Mouse (Mus musculus) bone marrow macrophage, adult 2 months (primary cell): ENCODE data around the gene Kcnk7. TPM values are rescaled to one million over a fixed set of nuclear protein-coding genes. Genes with fewer than 3 reads are reported as not detected.

Source experiments
- H3K27ac ChIP-seq: 2 replicates; pipeline ENCODE4 v1.5.1; 2012; ENCODE audit warnings: low read depth, low read length; ENCODE audit not compliant: insufficient read depth
- H3K4me1 ChIP-seq: 2 replicates; pipeline ENCODE4 v1.6.1; 2012; ENCODE audit warnings: low read length; ENCODE audit not compliant: control insufficient read depth, insufficient read depth
- H3K4me3 ChIP-seq: 2 replicates; pipeline ENCODE4 v1.5.1; 2012; ENCODE audit warnings: mild to moderate bottlenecking, low read length, moderate library complexity; ENCODE audit not compliant: insufficient read depth
- CTCF ChIP-seq: IDR thresholded peaks from 2 replicates; pipeline ENCODE4 v1.5.1; 2012; ENCODE audit warnings: low read depth, mild to moderate bottlenecking, low read length, moderate library complexity
- POLR2A ChIP-seq: IDR thresholded peaks from 2 replicates; pipeline ENCODE4 v1.6.1; 2012; ENCODE audit warnings: mild to moderate bottlenecking, low read depth, low read length, borderline replicate concordance
- polyA plus RNA-seq: library from polyadenylated mRNA; stranded (reverse); fragments of >200 nt; gene quantifications from 2 replicates; pipeline ENCODE4 v1.2.4, GENCODE M21; 2012; ENCODE audit not compliant: missing spikeins, insufficient read depth, insufficient read length

The Kcnk7 gene
- polyA plus RNA-seq, 1 experiment, result not detected

DNA sequence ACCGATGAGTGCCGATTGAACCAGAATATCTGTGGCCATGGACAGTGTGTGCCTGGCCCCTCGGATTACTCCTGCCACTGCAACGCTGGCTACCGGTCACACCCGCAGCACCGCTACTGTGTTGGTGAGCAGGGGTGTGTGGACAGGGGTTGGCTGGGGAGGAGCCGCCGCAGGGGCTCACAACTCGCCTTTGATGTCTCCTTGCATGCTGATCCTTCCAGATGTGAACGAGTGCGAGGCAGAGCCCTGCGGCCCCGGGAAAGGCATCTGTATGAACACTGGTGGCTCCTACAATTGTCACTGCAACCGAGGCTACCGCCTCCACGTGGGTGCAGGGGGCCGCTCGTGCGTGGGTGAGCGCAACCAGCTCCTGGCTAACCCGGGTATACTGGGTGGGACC is 46.8 kb downstream of the Kcnk7 start:
- Histone ChIP-seq H3K27ac (no peak overlapping the region), H3K4me3 (no peak overlapping the region), H3K4me1 (peaks cover 5% of the 10 kb centered on the region; the same call in 1 of the 2 replicates)
- TF ChIP-seq CTCF (no peak), POLR2A (no peak)

DNA sequence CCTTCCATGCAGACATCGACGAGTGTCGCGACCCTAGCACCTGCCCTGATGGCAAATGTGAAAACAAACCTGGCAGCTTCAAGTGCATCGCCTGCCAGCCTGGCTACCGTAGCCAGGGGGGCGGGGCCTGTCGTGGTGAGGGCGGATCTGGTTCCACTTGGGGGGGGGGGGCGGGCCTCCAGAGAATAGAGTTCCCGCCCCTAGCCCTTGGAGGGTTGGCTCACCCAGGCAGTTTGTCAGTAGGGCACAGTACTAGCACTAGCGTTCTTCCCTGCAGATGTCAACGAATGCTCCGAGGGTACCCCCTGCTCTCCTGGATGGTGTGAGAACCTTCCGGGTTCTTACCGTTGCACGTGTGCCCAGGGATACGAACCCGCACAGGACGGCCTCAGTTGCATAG is 47.6 kb downstream of the Kcnk7 start:
- TF ChIP-seq CTCF (no peak), POLR2A (no peak)
- Histone ChIP-seq H3K27ac (no peak overlapping the region), H3K4me3 (no peak overlapping the region), H3K4me1 (peaks cover 5% of the 10 kb centered on the region; the same call in 1 of the 2 replicates)

GRCm38 (mm10) chr19:5756321-5756985 is 52.3 kb downstream of the Kcnk7 start:
- Histone ChIP-seq H3K4me1 (no peaks in the 10 kb centered on the region), H3K4me3 (no peak overlapping the region), H3K27ac (no peak overlapping the region)
- no peak for TF ChIP-seq POLR2A
- TF ChIP-seq CTCF, result no peak

Other genes starting within 250 kb of the Kcnk7 start
- gene Ccdc85b, start 246.5 kb upstream of the Kcnk7 start, polyA plus RNA-seq, result 3.6 and 4.2 TPM in 2 replicates
- 69.7 and 70.6 TPM in 2 replicates for gene Fibp, start 243.8 kb upstream of the Kcnk7 start, polyA plus RNA-seq
- gene Ctsw, start 235.9 kb upstream of the Kcnk7 start, polyA plus RNA-seq, result not detected in 2 replicates
- 9.1 and 11.3 TPM in 2 replicates for gene Efemp2, start 230.4 kb upstream of the Kcnk7 start, polyA plus RNA-seq
- 16.7 and 19.8 TPM in 2 replicates for gene Mus81, start 216.0 kb upstream of the Kcnk7 start, polyA plus RNA-seq
- gene Cfl1, start 213.9 kb upstream of the Kcnk7 start, polyA plus RNA-seq, result 1,898 and 2,021 TPM in 2 replicates
- 5.1 and 7.7 TPM in 2 replicates for gene 1700020D05Rik, start 200.6 kb upstream of the Kcnk7 start, polyA plus RNA-seq
- gene Snx32, start 193.8 kb upstream of the Kcnk7 start, polyA plus RNA-seq, result 34.1 and 43.8 TPM in 2 replicates
- not detected in 2 replicates for gene Ovol1, start 143.7 kb upstream of the Kcnk7 start, polyA plus RNA-seq
- gene Ap5b1, start 136.3 kb upstream of the Kcnk7 start, polyA plus RNA-seq, result 13.5 and 14.4 TPM in 2 replicates
- gene Rnaseh2c, start 102.5 kb upstream of the Kcnk7 start, polyA plus RNA-seq, result 82.4 and 102 TPM in 2 replicates
- gene Kat5, start 94.1 kb upstream of the Kcnk7 start, polyA plus RNA-seq, result 56.1 and 56.6 TPM in 2 replicates
- 77.1 and 93.4 TPM in 2 replicates for gene Rela, start 66.9 kb upstream of the Kcnk7 start, polyA plus RNA-seq
- gene Sipa1, start 40.7 kb upstream of the Kcnk7 start, polyA plus RNA-seq, result 93.4 and 117 TPM in 2 replicates
- gene Map3k11, start 15.6 kb upstream of the Kcnk7 start, polyA plus RNA-seq, result 79.9 and 99.1 TPM in 2 replicates
- 43.3 and 54.9 TPM in 2 replicates for gene Pcnx3, start 15.5 kb upstream of the Kcnk7 start, polyA plus RNA-seq
- 123 and 125 TPM in 2 replicates for gene Ehbp1l1, start 21.9 kb downstream of the Kcnk7 start, polyA plus RNA-seq
- 167 and 176 TPM in 2 replicates for gene Fam89b, start 25.3 kb downstream of the Kcnk7 start, polyA plus RNA-seq
- gene Ltbp3, start 36.5 kb downstream of the Kcnk7 start, polyA plus RNA-seq, result 11.4 and 15.7 TPM in 2 replicates
- 46.7 and 48.3 TPM in 2 replicates for gene Scyl1, start 67.1 kb downstream of the Kcnk7 start, polyA plus RNA-seq
- 24.6 and 25.2 TPM in 2 replicates for gene Frmd8, start 170.9 kb downstream of the Kcnk7 start, polyA plus RNA-seq
- 74.2 and 78.0 TPM in 2 replicates for gene Slc25a45, start 173.4 kb downstream of the Kcnk7 start, polyA plus RNA-seq
- gene Tigd3, start 189.8 kb downstream of the Kcnk7 start, polyA plus RNA-seq, result 0.61 and 0.70 TPM in 2 replicates
- 69.3 and 75.2 TPM in 2 replicates for gene Dpf2, start 208.6 kb downstream of the Kcnk7 start, polyA plus RNA-seq
- gene Cdc42ep2, start 220.4 kb downstream of the Kcnk7 start, polyA plus RNA-seq, result 2.5 and 2.6 TPM in 2 replicates